Mouse (Mus musculus): ENCODE results near the gene Gne. TPM values are rescaled to one million over a fixed set of nuclear protein-coding genes. Genes with fewer than 3 reads are reported as not detected.

Gene Gne
- polyA plus RNA-seq, 1 experiment from 2014 or later: 30.4 TPM

- H3K4me2 ChIP-seq (replicated peaks; ENCODE audit: low read depth): no peak overlapping the region
- no peaks in the 10 kb centered on the region for H3K27me3 ChIP-seq (replicated peaks; ENCODE audit: control insufficient read depth, insufficient read depth, low read length)
- H3K27ac ChIP-seq (ENCODE audit: low read depth, low read length): no peak overlapping the region
- H3K4me3 ChIP-seq (ENCODE audit: low read depth, low read length): no peak overlapping the region
- no peaks in the 10 kb centered on the region for H3K4me1 ChIP-seq (replicated peaks; ENCODE audit: control insufficient read depth, insufficient read depth, low read length)
- no peaks in the 10 kb centered on the region for H3K36me3 ChIP-seq (ENCODE audit: control insufficient read depth, insufficient read depth)
- TF ChIP-seq CTCF (IDR thresholded peaks at IDR 0.05; ENCODE audit: low read depth): no peak
- H3K9me3 ChIP-seq (ENCODE audit: control insufficient read depth): no peaks in the 10 kb centered on the region
- H3K9ac ChIP-seq (ENCODE audit: low read depth, low read length): no peak overlapping the region
- ATAC-seq: no peak
- WGBS: 81% methylated on average over 3 of the region's 3 CpGs
These were observed 79.2 kb downstream of the Gne start for GRCm38 (mm10) chr4:44004623-44005409.

DNA sequence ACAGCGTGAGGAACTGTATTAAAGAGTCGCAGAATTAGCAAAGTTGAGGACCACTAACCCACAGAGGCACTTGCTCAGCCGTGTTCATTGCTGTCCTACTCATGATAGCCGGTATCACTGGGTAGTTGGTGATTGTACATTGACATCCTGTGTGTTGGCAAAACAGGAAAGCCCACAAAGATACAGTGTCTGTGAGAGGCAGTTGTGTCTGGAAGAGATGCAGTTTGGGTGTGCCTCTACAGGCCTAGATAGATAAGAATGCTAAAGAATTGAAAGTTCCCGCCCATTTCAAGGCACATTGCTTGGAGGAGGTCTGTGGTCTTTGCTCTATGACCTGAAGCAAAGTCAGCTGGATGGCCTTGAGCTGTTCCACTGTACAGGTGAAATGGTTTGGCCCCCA lies 79.9 kb downstream of the Gne start, which contains the start of gene Clta:
Gene Clta, plus strand, starts transcription at position 327 of the 400 bp plus-strand sequence.
- no peak within 1 kb of the TSS for H3K4me3 ChIP-seq (ENCODE audit: low read depth, low read length)
- TF ChIP-seq CTCF (IDR thresholded peaks at IDR 0.05; ENCODE audit: low read depth): no peak
- no peak within 1 kb of the TSS for H3K27ac ChIP-seq (ENCODE audit: low read depth, low read length)
- no peaks in the 10 kb centered on the region for H3K4me1 ChIP-seq (replicated peaks; ENCODE audit: control insufficient read depth, insufficient read depth, low read length)
- no peak within 1 kb of the TSS for H3K4me2 ChIP-seq (replicated peaks; ENCODE audit: low read depth)
- no peak within 1 kb of the TSS for H3K9ac ChIP-seq (ENCODE audit: low read depth, low read length)
- H3K36me3 ChIP-seq (ENCODE audit: control insufficient read depth, insufficient read depth): no peaks in the 10 kb centered on the region
- 82% methylated on average over 5 of the region's 5 CpGs for WGBS
- no peaks in the 10 kb centered on the region for H3K9me3 ChIP-seq (ENCODE audit: control insufficient read depth)
- ATAC-seq: no peak
- H3K27me3 ChIP-seq (replicated peaks; ENCODE audit: control insufficient read depth, insufficient read depth, low read length): no peaks in the 10 kb centered on the region

DNA sequence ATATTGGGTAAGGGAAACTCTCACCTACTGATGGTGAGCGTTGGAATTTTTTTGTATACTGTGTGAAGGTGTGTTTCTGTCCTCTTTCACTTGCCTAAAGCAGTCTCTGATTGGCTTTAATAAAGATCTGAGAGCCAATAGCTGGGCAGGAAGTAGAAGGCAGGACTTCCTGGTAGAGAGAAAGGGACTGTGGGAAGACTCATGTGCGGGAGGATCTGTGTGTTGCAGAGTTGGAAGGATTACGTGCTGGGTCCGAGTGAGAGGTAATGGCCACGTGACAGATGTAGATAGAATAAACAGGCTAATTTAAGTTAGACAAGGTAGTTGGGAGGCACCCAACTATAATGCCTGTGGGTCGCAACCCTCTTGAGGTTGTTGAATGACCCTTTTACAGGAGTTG lies 80.4 kb downstream of the Gne start:
- Histone ChIP-seq H3K9me3 (ENCODE audit: control insufficient read depth) (no peaks in the 10 kb centered on the region), H3K27me3 (replicated peaks; ENCODE audit: control insufficient read depth, insufficient read depth, low read length) (no peaks in the 10 kb centered on the region), H3K4me2 (replicated peaks; ENCODE audit: low read depth) (no peak overlapping the region), H3K4me1 (replicated peaks; ENCODE audit: control insufficient read depth, insufficient read depth, low read length) (no peaks in the 10 kb centered on the region), H3K9ac (ENCODE audit: low read depth, low read length) (no peak overlapping the region), H3K27ac (ENCODE audit: low read depth, low read length) (no peak overlapping the region), H3K4me3 (ENCODE audit: low read depth, low read length) (no peak overlapping the region), H3K36me3 (ENCODE audit: control insufficient read depth, insufficient read depth) (no peaks in the 10 kb centered on the region)
- 56% methylated on average over 6 of the region's 6 CpGs for WGBS
- no peak for ATAC-seq
- no peak for TF ChIP-seq CTCF (IDR thresholded peaks at IDR 0.05; ENCODE audit: low read depth)

DNA sequence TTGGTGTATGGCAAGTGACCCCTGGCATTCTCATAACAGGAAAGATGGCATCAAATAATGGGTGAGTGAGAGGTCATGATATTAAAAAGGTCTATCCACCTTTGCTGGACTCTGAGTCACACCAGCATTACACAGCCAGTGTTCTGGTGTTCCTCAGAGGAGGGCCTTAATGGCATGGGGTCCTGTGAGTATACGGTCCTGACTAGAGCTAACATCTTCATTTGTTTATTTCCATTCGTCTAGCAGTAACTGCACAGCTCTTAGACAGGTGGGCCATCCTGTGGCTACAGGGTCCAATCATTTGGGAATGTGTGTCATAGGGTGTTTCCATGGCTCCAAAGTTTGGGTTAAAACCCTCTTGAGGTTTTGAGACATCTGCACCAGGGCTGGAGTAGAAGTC lies 89.6 kb downstream of the Gne start:
- no peaks in the 10 kb centered on the region for H3K4me1 ChIP-seq (replicated peaks; ENCODE audit: control insufficient read depth, insufficient read depth, low read length)
- H3K9me3 ChIP-seq (ENCODE audit: control insufficient read depth): no peaks in the 10 kb centered on the region
- no peak overlapping the region for H3K27ac ChIP-seq (ENCODE audit: low read depth, low read length)
- WGBS: 53% methylated on average over 2 of the region's 2 CpGs
- H3K4me3 ChIP-seq (ENCODE audit: low read depth, low read length): no peak overlapping the region
- no peaks in the 10 kb centered on the region for H3K27me3 ChIP-seq (replicated peaks; ENCODE audit: control insufficient read depth, insufficient read depth, low read length)
- no peak overlapping the region for H3K9ac ChIP-seq (ENCODE audit: low read depth, low read length)
- H3K4me2 ChIP-seq (replicated peaks; ENCODE audit: low read depth): no peak overlapping the region
- no peak for TF ChIP-seq CTCF (IDR thresholded peaks at IDR 0.05; ENCODE audit: low read depth)
- no peak for ATAC-seq
- H3K36me3 ChIP-seq (ENCODE audit: control insufficient read depth, insufficient read depth): no peaks in the 10 kb centered on the region

DNA sequence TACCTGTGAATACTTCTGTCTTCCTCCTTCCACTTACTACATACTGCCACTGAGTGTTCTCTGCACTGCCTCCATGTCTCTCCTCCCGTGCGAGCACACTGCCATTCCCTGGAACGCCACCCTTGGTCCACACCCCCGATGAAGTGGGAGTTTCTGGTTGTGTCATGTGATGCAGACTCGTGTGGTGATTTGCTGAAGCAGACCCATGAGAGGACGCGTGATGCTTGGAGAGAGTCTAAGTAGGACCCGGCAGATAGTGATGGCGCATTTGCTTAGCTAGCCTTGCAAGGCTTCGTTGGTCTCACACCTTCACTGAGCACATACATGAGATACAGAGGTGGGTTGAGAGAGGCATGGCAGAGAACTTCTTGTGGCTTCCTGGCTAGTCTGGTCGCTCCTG lies 90.9 kb downstream of the Gne start:
- H3K9ac ChIP-seq (ENCODE audit: low read depth, low read length): no peak overlapping the region

DNA sequence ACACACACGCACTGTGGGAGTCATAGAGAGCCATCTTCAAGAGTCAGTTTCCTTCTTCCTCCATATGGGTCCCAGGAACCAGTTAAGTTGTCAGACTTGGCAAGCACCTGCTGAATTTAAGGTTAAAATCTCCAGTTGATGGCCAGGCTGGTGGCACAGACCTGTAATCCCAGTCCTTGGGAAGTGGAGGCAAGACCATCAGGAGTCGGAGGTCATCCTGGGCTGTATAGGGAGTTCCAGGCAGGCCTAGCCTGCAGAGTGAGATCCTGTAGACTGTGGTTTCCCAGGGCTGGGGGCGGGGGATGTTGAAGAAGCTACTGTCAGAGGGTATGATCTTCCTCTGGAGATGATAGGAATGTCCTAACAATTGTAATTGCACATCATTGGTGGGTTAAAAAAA lies 95.0 kb downstream of the Gne start:
- Histone ChIP-seq H3K27ac (ENCODE audit: low read depth, low read length) (no peak overlapping the region), H3K27me3 (replicated peaks; ENCODE audit: control insufficient read depth, insufficient read depth, low read length) (no peaks in the 10 kb centered on the region), H3K9ac (ENCODE audit: low read depth, low read length) (no peak overlapping the region), H3K4me2 (replicated peaks; ENCODE audit: low read depth) (no peak overlapping the region), H3K4me1 (replicated peaks; ENCODE audit: control insufficient read depth, insufficient read depth, low read length) (no peaks in the 10 kb centered on the region), H3K9me3 (ENCODE audit: control insufficient read depth) (no peaks in the 10 kb centered on the region), H3K4me3 (ENCODE audit: low read depth, low read length) (no peak overlapping the region), H3K36me3 (ENCODE audit: control insufficient read depth, insufficient read depth) (no peaks in the 10 kb centered on the region)
- 93% methylated on average over 3 of the region's 3 CpGs for WGBS
- no peak for TF ChIP-seq CTCF (IDR thresholded peaks at IDR 0.05; ENCODE audit: low read depth)
- no peak for ATAC-seq

More for the DNA sequence above, 90.9 kb downstream of the Gne start:
- H3K36me3 ChIP-seq (ENCODE audit: control insufficient read depth, insufficient read depth): no peaks in the 10 kb centered on the region
- no peak overlapping the region for H3K4me3 ChIP-seq (ENCODE audit: low read depth, low read length)
- H3K4me2 ChIP-seq (replicated peaks; ENCODE audit: low read depth): no peak overlapping the region
- no peak for TF ChIP-seq CTCF (IDR thresholded peaks at IDR 0.05; ENCODE audit: low read depth)
- no peaks in the 10 kb centered on the region for H3K9me3 ChIP-seq (ENCODE audit: control insufficient read depth)
- whole genome bisulfite sequencing: 90% methylated on average over 11 of the region's 11 CpGs
- H3K4me1 ChIP-seq (replicated peaks; ENCODE audit: control insufficient read depth, insufficient read depth, low read length): no peaks in the 10 kb centered on the region
- no peak overlapping the region for H3K27ac ChIP-seq (ENCODE audit: low read depth, low read length)
- no peaks in the 10 kb centered on the region for H3K27me3 ChIP-seq (replicated peaks; ENCODE audit: control insufficient read depth, insufficient read depth, low read length)
- no peak for ATAC-seq

Measured in intestine, postnatal 0 days (tissue).